Mouse (Mus musculus) layer of hippocampus, adult 9-11 months (tissue): Measurements from ENCODE around the gene Acvr1b.

Experiments used
- DNase-seq: peaks from one replicate; pipeline ENCODE4 v3.0.0; 2022

Acvr1b gene

GRCm38 (mm10) chr15:101176795-101177691, 3.2 kb downstream of the Acvr1b start:
- DNase-seq, result no peak

GRCm38 (mm10) chr15:101180363-101181105, 6.7 kb downstream of the Acvr1b start:
- DNase-seq, result no peak

DNA sequence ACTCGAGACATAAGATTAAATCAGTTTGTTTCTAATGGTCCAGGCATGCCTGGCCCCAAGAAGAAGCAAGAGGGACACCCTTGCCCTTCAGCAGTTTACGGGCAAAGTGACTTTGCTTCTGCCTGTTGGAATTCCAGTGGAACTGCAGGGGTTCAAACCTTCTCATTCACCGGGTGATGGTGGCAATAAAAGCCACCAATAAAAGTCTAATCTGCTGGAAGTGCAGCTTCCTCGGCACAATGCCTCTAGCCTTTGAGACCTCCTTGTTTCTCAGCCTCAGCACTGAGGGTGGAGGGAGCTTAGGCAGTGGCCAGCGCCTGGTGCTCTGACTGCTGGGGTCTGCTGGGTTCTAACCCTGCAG, 7.2 kb downstream of the Acvr1b start:
- DNase-seq, result no peak

DNA sequence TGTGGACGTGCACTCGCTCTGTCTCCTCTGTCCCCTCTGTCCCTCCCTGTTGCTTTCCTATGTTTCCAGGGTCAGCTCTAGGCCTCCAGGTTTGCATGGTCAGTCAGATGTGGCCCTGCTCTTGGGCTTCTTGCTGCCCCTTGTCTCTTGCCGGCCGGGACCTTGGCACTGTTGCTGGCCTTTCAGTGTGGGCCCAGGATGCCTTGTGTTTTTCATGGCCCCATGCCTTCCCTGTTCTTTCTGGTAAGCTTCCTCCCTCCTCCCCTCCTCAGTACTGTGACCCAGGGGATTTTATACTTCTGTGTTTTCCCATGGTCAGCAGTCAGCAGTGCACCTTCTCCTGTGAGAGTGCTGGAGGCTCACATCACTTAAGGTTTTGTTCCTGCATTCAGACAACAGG, 7.6 kb downstream of the Acvr1b start:
- no peak for DNase-seq

GRCm38 (mm10) chr15:101182676-101183075, 8.8 kb downstream of the Acvr1b start:
- DNase-seq, result no peak

DNA sequence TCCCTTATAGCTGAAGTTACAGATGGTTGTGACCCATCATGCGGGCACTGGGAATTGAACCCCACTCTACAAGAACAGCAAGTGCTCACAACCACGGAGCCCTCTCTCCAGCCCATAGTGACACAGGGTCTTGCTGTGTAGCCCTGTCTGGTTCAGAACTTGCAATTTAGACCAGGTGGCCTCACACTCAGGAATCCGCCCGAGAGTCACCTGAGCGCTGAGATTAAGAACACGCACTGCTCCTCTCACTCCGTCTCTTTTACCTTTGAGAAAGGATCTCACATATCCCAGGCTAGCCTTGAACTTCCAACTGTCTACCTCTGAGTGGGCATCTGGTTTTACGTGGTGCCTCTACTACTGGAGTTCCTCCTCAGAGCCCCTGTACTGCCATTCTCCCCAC, 10.4 kb downstream of the Acvr1b start:
- no peak for DNase-seq

DNA sequence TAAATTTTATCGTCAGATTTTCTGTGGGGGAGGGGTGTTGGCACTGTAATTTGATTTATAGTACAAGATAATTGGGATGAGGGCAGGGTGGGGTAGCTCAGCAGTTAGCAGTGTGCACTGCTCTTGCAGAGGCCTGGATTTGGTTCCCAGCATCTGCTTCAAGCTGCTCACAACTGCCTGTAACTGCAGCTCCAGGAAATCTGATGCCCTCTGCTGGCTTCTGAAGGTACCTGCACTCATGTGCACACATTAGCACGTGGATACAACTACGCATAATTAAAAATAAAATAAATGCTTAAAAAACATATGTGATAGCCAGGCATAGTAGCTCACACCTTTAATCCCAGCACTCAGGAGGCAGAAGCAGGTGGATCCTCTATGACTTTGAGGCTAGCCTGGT, 11.7 kb downstream of the Acvr1b start:
- DNase-seq, result no peak

GRCm38 (mm10) chr15:101187907-101188306, 14.0 kb downstream of the Acvr1b start:
- no peak for DNase-seq

DNA sequence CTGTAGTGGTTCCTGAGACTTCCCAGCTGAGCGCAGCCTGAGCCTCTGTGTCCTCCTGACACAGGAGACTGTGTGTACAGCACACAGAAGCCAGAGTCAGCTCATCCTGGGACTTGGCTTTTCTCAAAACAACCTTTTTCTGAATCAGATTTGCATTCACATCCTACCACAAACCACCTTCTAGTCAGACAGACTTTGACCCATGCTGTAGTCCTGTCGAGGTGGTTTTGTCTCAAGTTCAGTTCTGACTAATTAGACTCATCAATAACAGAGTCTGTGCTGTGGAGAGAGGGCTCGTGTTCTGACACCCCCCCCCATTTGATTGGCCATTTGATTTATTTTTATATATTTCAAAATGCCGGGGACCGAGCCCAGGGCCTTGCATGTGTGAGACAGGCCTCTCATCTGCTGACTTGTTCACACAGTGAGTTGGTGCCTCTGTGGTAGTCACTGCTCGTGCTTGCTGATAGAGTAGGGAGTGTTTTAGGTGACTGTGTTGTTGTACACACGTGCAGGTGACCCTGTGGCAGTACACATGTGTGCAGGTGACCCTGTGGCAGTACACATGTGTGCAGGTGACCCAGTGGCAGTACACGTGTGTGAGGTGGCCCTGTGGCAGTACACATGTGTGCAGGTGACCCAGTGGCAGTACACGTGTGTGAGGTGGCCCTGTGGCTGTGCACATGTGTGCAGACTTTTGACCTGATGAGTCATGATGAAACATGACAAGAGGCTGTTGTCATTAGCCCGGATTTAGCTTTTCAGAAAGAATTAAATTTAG, 16.3 kb downstream of the Acvr1b start:
- DNase-seq, result no peak

DNA sequence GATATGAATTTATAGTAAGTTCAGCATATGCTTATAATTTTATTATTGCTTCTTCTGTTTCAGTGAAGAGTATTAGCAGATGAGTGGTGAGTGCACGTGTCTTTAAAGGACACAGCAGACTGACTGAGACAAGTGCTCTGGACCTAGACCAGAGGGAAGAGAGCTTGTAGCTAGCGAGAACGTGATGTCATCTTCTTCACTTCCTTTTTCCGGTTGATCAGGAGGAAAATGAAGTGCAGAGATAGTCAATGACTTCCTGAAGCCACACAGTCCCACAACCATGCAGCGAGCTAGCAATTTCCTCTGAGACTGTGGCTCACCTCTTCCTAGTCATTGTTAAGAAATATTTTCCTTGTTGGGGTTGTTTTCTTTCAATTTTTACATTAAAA, 16.9 kb downstream of the Acvr1b start:
- no peak for DNase-seq

- peak; percentile 54 for DNase-seq
Observed at GRCm38 (mm10) chr15:101191459-101192259, 17.8 kb downstream of the Acvr1b start.

GRCm38 (mm10) chr15:101192260-101192640, 18.4 kb downstream of the Acvr1b start:
- DNase-seq, result no peak

DNA sequence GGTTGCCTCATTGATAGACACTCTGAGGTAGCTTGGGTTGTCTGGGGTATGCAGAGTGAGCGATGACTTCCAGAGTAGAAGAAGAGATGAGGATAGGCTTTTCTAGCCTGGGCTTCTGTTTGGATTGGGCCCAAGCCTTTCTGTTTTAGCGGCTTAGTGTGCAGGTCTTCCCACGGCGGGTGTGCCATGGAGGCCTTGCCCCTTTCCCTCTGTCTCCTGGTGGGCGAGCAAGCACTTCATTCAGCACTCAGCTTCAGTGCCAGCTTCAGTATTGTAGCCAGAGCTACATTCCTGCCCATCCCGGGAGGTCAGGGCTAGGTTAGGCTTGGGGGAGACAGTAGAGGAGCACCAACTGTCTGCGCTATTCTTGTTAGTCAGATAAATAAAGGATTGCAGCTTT, 18.8 kb downstream of the Acvr1b start:
- DNase-seq, result no peak

DNA sequence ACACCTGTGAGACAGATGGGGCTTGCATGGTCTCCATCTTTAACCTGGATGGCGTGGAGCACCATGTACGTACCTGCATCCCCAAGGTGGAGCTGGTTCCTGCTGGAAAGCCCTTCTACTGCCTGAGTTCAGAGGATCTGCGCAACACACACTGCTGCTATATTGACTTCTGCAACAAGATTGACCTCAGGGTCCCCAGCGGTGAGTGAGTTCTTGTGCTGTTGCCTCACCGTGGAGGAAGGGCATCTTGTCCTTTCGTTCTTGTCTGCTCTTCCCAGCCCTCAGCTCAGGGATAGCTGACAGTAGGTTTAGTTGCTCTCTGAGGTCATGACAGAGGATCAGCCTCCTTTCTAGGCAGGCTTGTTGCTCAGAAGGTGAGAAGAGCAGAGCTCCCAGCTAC, 20.1 kb downstream of the Acvr1b start:
- DNase-seq, result no peak

- DNase-seq, result no peak
Observed at GRCm38 (mm10) chr15:101194951-101195823, 21.3 kb downstream of the Acvr1b start.

DNA sequence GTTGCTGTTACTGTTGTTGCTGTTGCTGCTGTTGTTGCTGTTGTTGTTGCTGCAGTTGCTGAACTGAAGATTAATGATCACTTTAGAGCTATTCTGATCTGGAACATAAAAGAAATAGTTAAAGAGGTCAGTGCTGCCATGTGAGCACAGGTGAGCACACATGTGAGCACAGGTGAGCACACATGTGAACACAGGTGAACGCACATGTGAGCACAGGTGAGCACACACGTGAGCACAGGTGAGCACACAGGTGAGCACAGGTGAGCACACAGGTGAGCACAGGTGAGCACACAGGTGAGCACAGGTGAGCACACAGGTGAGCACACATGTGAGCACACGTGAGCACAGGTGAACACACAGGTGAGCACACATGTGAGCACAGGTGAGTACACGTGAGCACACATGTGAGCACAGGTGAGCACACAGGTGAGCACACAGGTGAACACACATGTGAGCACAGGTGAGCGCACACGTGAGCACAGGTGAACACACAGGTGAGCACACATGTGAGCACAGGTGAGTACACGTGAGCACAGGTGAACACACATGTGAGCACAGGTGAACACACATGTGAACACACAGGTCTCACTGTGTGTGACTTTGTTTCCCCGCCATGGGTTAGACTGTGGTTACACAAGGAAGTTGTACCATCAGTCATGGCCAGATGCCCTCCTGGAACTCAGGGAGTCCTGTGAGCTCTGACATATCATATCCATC, 22.4 kb downstream of the Acvr1b start:
- no peak for DNase-seq

- no peak for DNase-seq
Observed at GRCm38 (mm10) chr15:101196961-101197360, 23.1 kb downstream of the Acvr1b start.

DNA sequence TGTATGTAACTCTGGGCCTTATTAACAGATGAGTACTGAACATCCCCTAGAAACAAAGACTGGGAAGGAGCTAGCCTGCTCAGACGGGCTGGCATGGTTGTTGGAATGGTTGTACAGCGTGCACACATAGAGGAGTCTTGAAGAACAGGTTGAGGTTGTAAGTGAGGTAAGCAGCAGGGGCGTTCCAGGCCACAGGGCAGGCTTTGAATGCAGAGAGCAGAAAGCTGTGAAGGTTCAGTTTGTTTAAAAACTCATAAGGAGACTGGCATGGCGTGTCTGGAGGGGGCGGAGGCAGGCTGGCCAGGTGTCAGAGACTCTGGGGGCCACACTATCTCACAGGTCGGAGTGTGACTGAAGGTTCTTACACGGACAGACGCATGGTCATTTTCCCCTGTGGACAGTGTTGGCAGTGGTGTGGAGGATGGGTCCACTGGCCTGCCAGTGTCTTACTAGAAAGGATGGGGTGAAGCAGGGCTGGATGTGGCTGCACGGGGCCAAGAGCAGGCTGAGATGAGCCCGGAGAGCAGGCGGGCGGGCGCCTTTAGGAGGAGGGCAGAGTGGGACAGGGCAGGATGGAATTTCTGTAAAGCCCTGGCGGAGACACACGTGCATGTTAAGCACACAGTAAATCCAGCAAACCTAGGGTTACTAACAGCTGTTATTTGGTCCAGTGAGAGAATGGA, 23.8 kb downstream of the Acvr1b start:
- DNase-seq, result no peak

GRCm38 (mm10) chr15:101198218-101198617, 24.4 kb downstream of the Acvr1b start:
- DNase-seq, result peak; percentile 70

GRCm38 (mm10) chr15:101198850-101199249, 25.0 kb downstream of the Acvr1b start:
- DNase-seq, result no peak
